Mouse (Mus musculus) cerebellum, postnatal 10 days (tissue): ENCODE results near the gene Gm20498.

Experiments
- DNase-seq, 2 experiments: peaks; one replicate each; pipeline ENCODE4 v3.0.0; 2021; ENCODE audit warnings: mixed read lengths in 2 of 2

Gene Gm20498

GRCm38 (mm10) chr12:81331937-81332874, 200.5 kb downstream of the Gm20498 start:
- DNase-seq: peak; percentile 83 to 85

GRCm38 (mm10) chr12:81331046-81331638, 201.6 kb downstream of the Gm20498 start:
- no peak for DNase-seq

- DNase-seq: no peak
Observed at GRCm38 (mm10) chr12:81324991-81325390, 207.7 kb downstream of the Gm20498 start.

DNA sequence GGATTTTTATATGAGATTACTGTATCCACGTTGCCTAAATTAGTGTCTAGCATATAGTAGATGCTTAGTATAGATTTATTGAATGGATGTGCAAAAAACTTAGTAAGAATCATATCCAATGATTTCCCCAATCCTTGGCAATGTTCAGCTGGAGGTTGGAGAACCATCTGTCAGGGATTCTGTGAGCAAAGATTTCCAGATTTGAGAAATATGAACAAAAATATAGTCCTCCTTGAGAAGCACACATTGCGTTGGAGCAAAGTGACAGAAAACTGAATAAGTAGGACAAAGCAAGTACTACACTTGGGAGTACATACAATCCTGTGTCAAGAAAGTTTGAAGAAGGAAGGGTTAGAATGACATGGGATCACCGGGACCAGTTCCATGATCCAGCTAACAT, 208.6 kb downstream of the Gm20498 start:
- DNase-seq: no peak

GRCm38 (mm10) chr12:81321021-81321420, 211.7 kb downstream of the Gm20498 start:
- DNase-seq: no peak

DNA sequence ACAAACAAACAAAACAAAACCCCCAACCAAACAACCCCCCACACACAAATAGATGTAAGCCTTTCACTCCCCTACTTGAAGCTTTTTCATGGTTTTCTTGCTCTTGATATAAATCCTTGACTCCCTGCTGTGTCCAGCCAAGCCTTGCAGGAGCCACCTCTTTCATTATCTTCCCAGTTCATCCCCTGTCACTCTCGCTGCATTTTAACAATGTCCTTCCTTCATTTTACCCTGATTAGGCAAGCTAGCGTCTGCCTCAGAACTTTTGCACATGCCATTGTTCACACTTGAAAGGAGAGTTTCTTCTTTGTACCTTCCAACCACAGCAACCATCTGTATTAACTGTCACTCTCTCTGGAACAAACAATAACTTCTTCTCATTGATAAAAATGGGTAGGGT, 214.9 kb downstream of the Gm20498 start:
- no peak for DNase-seq

GRCm38 (mm10) chr12:81315953-81316352, 216.8 kb downstream of the Gm20498 start:
- DNase-seq: peak; percentile 59 to 65
